Mouse (Mus musculus) limb, embryonic 12.5 days (tissue): ENCODE results near the gene S100a2. TPM values are rescaled to one million over a fixed set of nuclear protein-coding genes. Genes with fewer than 3 reads are reported as not detected.

Experiments used
- ATAC-seq: fragments of 200-750 bp; cut with Nextera tagmentation; 2 replicates; pipeline ENCODE4 v1.8.0; 2017; ENCODE audit warnings: low read depth, moderate TSS enrichment; ENCODE audit not compliant: insufficient number of reproducible peaks, insufficient read depth, low FRiP score, low TSS enrichment
- H3K27ac ChIP-seq: fragments of 300-500 bp; sonication (generic); 2 replicates; pipeline ENCODE4 v1.5.1; 2016; ENCODE audit warnings: mild to moderate bottlenecking, moderate library complexity
- H3K27me3 ChIP-seq: fragments of 300-500 bp; sonication (generic); 2 replicates; pipeline ENCODE4 v1.6.1; 2016; ENCODE audit warnings: mild to moderate bottlenecking, moderate library complexity
- H3K36me3 ChIP-seq: fragments of 300-500 bp; sonication (generic); 2 replicates; pipeline ENCODE4 v1.6.1; 2016; ENCODE audit warnings: mild to moderate bottlenecking, moderate library complexity
- H3K4me1 ChIP-seq: fragments of 300-500 bp; sonication (generic); replicated peaks from 2 replicates; pipeline ENCODE4 v1.6.1; 2016
- H3K4me2 ChIP-seq: fragments of 300-500 bp; sonication (generic); 2 replicates; pipeline ENCODE4 v1.6.1; 2016; ENCODE audit warnings: mild to moderate bottlenecking, moderate library complexity
- H3K4me3 ChIP-seq: fragments of 300-500 bp; sonication (generic); replicated peaks from 2 replicates; pipeline ENCODE4 v1.5.1; 2016; ENCODE audit warnings: mild to moderate bottlenecking
- H3K9ac ChIP-seq: fragments of 300-500 bp; sonication (generic); replicated peaks from 2 replicates; pipeline ENCODE4 v1.6.1; 2016; ENCODE audit warnings: mild to moderate bottlenecking, moderate library complexity
- H3K9me3 ChIP-seq: fragments of 300-500 bp; sonication (generic); 2 replicates; pipeline ENCODE4 v1.6.1; 2016; ENCODE audit warnings: mild to moderate bottlenecking, moderate library complexity
- WGBS: fragments of 180-500 bp; shearing (Covaris S2); methylation state at CpG from one replicate; pipeline ENCODE4 v1.1.7; 2016; 5-methylcytosine and 5-hydroxymethylcytosine counted together
- polyA plus RNA-seq: library from polyadenylated mRNA; unstranded; fragments of >200 nt; fragmentation: Nextera tagmentation; extraction: Ambion mirVana; gene quantifications from 2 replicates; pipeline ENCODE4 v1.2.1, GENCODE M21; 2016

S100a2 gene
- polyA plus RNA-seq, 1 experiment from 2014 or later = not detected

GRCm38 (mm10) chr3:90639511-90640154 is 49.6 kb downstream of the S100a2 start:
- Histone ChIP-seq H3K27me3 (peaks cover 2% of the 10 kb centered on the region; the same call in 1 of the 2 replicates), H3K27ac (no peak overlapping the region), H3K36me3 (no peaks in the 10 kb centered on the region), H3K9ac (no peak overlapping the region), H3K4me2 (no peak overlapping the region), H3K4me1 (no peaks in the 10 kb centered on the region), H3K9me3 (no peaks in the 10 kb centered on the region), H3K4me3 (no peak overlapping the region)
- 52% methylated on average over 7 of the region's 7 CpGs for WGBS
- no peak for ATAC-seq

GRCm38 (mm10) chr3:90640981-90641380 is 50.9 kb downstream of the S100a2 start:
- WGBS = 79% methylated on average over 7 of the region's 7 CpGs
- Histone ChIP-seq H3K27me3 (0 out of 2 replicates have a peak, but pooled peaks cover under 1% of the 10 kb centered on the region), H3K4me2 (no peak overlapping the region), H3K4me3 (no peak overlapping the region), H3K9me3 (no peaks in the 10 kb centered on the region), H3K36me3 (no peaks in the 10 kb centered on the region), H3K9ac (no peak overlapping the region), H3K27ac (no peak overlapping the region), H3K4me1 (no peaks in the 10 kb centered on the region)
- ATAC-seq = no peak

Other genes starting within 250 kb of the S100a2 start
- 43.6 and 43.8 TPM in 2 replicates for gene Slc27a3, start 200.3 kb upstream of the S100a2 start, polyA plus RNA-seq
- 43.4 and 44.5 TPM in 2 replicates for gene Ints3, start 156.6 kb upstream of the S100a2 start, polyA plus RNA-seq
- 2.7 and 3.8 TPM in 2 replicates for gene Npr1, start 124.4 kb upstream of the S100a2 start, polyA plus RNA-seq
- gene Ilf2, start 114.1 kb upstream of the S100a2 start, polyA plus RNA-seq = 329 and 362 TPM in 2 replicates
- 66.2 and 71.3 TPM in 2 replicates for gene Snapin, start 99.2 kb upstream of the S100a2 start, polyA plus RNA-seq
- 210 and 213 TPM in 2 replicates for gene Chtop, start 80.7 kb upstream of the S100a2 start, polyA plus RNA-seq
- gene S100a1, start 75.9 kb upstream of the S100a2 start, polyA plus RNA-seq = 7.3 and 8.3 TPM in 2 replicates
- 19.8 and 20.1 TPM in 2 replicates for gene S100a13, start 75.8 kb upstream of the S100a2 start, polyA plus RNA-seq
- 0.20 and 1.0 TPM in 2 replicates for gene S100a14, start 63.4 kb upstream of the S100a2 start, polyA plus RNA-seq
- 39.6 and 43.7 TPM in 2 replicates for gene S100a16, start 53.0 kb upstream of the S100a2 start, polyA plus RNA-seq
- 0.06 and 0.16 TPM in 2 replicates for gene S100a3, start 29.7 kb upstream of the S100a2 start, polyA plus RNA-seq
- gene Gm42674, start 11.7 kb downstream of the S100a2 start, polyA plus RNA-seq = not detected in 2 replicates
- 3.5 and 4.7 TPM in 2 replicates for gene S100a4, start 13.5 kb downstream of the S100a2 start, polyA plus RNA-seq
- not detected in 2 replicates for gene S100a5, start 18.3 kb downstream of the S100a2 start, polyA plus RNA-seq
- gene S100a6, start 22.6 kb downstream of the S100a2 start, polyA plus RNA-seq = 25.4 and 30.1 TPM in 2 replicates
- 0.17 TPM in 1 of 2 replicates, not detected in the other for gene S100a7a, start 63.8 kb downstream of the S100a2 start, polyA plus RNA-seq
- 7.1 and 7.3 TPM in 2 replicates for gene S100a8, start 78.7 kb downstream of the S100a2 start, polyA plus RNA-seq
- 3.3 and 3.8 TPM in 2 replicates for gene S100a9, start 105.5 kb downstream of the S100a2 start, polyA plus RNA-seq
- not detected in 2 replicates for gene Pglyrp4, start 136.7 kb downstream of the S100a2 start, polyA plus RNA-seq
- gene Gm5849, start 187.6 kb downstream of the S100a2 start, polyA plus RNA-seq = not detected in 2 replicates